Mouse (Mus musculus): Measurements from ENCODE around the gene Gm17268. TPM values are rescaled to one million over a fixed set of nuclear protein-coding genes. Genes with fewer than 3 reads are reported as not detected.

Gm17268 gene
- polyA plus RNA-seq, 1 experiment from 2014 or later, result not detected

DNA sequence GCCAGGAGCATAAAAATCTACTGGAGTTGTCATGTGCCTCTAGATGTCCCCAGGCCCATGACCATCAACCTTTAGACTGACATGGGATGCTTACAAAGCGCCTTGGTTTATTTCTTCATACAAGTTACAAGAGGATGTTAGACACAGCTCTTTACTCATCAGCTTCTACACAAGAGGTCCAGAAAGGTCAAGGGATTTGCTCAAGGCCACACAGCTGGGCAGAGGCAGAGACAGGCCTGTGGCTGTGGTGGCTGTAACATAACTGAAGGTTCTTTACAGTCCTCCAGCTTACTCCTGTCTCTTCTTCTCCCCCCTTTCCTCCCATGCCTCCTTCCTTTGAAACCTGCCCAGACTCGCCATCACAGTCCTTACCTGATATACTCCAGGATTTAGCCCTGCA is 8.2 kb downstream of the Gm17268 start:
- H3K9me3 ChIP-seq (replicated peaks), result no peaks in the 10 kb centered on the region
- no peaks in the 10 kb centered on the region for H3K27me3 ChIP-seq (replicated peaks)
- no peaks in the 10 kb centered on the region for H3K36me3 ChIP-seq
- no peak overlapping the region for H3K27ac ChIP-seq (ENCODE audit: poor library complexity, severe bottlenecking)
- WGBS, result 73% methylated on average over 2 of the region's 2 CpGs
- no peak for ATAC-seq (ENCODE audit: insufficient number of reproducible peaks, low FRiP score)
- H3K4me1 ChIP-seq (replicated peaks), result peaks cover 25% of the 10 kb centered on the region
- H3K4me2 ChIP-seq, result no peak overlapping the region
- H3K9ac ChIP-seq, result no peak overlapping the region
- H3K4me3 ChIP-seq, result no peak overlapping the region

DNA sequence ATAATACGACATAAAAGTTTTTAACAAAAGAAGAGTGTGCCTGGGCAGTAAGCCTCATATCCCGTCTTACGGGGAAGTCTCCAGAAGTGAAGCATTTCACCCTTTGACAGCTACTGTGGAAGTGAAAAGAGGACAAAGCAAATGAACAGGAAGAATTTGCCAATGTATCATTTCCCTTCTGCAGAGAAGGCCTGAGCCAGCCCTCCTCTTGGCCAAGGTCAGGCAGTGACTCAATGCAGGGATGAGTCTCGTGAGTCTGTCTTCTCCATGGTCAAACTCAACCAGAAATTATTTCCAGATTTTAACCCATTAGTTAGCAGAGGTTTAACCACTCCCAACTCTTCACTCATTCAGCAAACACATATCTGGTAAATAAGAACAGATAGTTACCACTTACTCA is 14.6 kb downstream of the Gm17268 start:
- no peak overlapping the region for H3K4me3 ChIP-seq
- H3K27me3 ChIP-seq (replicated peaks), result no peaks in the 10 kb centered on the region
- H3K4me2 ChIP-seq, result no peak overlapping the region
- 76% methylated on average over 4 of the region's 4 CpGs for WGBS
- no peak overlapping the region for H3K9ac ChIP-seq
- no peaks in the 10 kb centered on the region for H3K36me3 ChIP-seq
- peaks cover 24% of the 10 kb centered on the region for H3K4me1 ChIP-seq (replicated peaks)
- no peak overlapping the region for H3K27ac ChIP-seq (ENCODE audit: poor library complexity, severe bottlenecking)
- no peaks in the 10 kb centered on the region for H3K9me3 ChIP-seq (replicated peaks)
- ATAC-seq (ENCODE audit: insufficient number of reproducible peaks, low FRiP score), result no peak

DNA sequence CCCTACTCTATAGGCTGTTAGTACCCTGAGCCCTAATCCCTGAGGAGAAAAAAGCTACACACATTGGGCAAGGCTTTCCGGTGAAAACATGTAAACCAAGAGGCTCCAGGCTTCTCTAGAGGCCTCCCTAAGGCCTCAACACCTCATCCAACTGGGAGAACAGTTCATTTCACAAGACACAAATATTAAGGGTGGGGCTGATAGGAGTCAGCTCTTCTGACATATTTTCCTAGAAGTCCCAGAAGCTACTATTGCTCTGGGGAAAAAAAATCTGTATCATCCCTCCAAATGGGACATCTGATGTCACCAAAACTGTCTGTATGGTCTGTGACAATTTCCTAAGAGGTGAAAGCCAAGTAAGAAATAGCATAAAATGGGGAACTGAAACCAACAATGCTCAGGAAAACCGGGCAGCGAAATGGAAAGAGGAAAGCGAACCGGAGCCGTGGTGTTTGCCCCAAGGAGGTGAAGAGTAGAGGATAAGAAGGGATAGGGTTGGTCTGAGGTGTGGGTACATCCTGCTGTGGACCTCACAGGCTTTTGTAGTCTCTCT is 15.8 kb downstream of the Gm17268 start:
- Histone ChIP-seq H3K27me3 (replicated peaks) (no peaks in the 10 kb centered on the region), H3K4me3 (no peak overlapping the region), H3K36me3 (no peaks in the 10 kb centered on the region), H3K9me3 (replicated peaks) (no peaks in the 10 kb centered on the region), H3K9ac (no peak overlapping the region), H3K4me1 (replicated peaks) (peaks cover 24% of the 10 kb centered on the region), H3K4me2 (no peak overlapping the region), H3K27ac (ENCODE audit: poor library complexity, severe bottlenecking) (no peak overlapping the region)
- ATAC-seq (ENCODE audit: insufficient number of reproducible peaks, low FRiP score), result no peak
- 82% methylated on average over 6 of the region's 6 CpGs for WGBS

DNA sequence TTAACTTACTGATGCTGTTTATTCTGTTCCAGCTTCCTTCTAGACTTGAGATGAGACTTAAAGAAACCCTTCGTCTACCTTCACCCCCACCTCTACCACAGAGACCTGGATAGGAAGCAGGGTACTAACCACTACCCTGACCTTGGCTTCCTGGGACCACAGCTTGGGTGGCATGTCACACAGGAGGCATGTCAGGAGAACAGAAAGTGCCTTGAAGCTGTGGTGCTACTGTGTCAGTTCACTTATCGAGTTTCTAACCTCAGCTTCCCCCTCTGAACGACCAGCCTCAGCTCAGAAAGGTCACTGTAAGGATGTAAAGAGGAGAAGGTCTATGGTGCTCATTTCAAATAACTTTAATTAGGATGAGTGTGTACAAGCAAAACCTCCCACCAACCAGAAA is 17.0 kb downstream of the Gm17268 start:
- Histone ChIP-seq H3K4me2 (no peak overlapping the region), H3K9me3 (replicated peaks) (no peaks in the 10 kb centered on the region), H3K27ac (ENCODE audit: poor library complexity, severe bottlenecking) (no peak overlapping the region), H3K36me3 (no peaks in the 10 kb centered on the region), H3K4me3 (no peak overlapping the region), H3K4me1 (replicated peaks) (peaks cover 24% of the 10 kb centered on the region), H3K27me3 (replicated peaks) (no peaks in the 10 kb centered on the region), H3K9ac (no peak overlapping the region)
- 29% methylated on average over 3 of the region's 3 CpGs for WGBS
- ATAC-seq (ENCODE audit: insufficient number of reproducible peaks, low FRiP score), result no peak

DNA sequence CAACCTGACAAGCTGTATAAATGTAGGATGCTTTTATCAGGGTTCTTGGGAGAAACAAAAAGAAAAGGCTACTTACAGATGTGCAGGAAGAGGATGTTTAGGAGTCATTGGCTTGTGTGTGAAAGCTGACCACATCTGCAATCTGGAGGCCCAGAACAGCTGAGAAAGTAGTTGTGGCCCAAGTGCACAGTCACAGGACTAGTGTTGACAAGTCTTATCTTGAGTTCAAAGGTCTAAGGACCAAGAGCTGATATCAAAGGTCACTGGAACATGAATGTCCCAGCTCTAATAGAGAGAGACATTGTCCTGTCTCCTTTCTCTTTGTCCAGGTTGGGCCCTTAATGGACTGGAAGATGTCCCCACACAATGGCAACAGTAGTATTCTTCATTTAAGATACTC is 18.6 kb downstream of the Gm17268 start:
- H3K4me1 ChIP-seq (replicated peaks), result peaks cover 24% of the 10 kb centered on the region
- H3K9me3 ChIP-seq (replicated peaks), result no peaks in the 10 kb centered on the region
- H3K9ac ChIP-seq, result no peak overlapping the region
- no peaks in the 10 kb centered on the region for H3K36me3 ChIP-seq
- no peak for ATAC-seq (ENCODE audit: insufficient number of reproducible peaks, low FRiP score)
- H3K4me2 ChIP-seq, result no peak overlapping the region
- no peaks in the 10 kb centered on the region for H3K27me3 ChIP-seq (replicated peaks)
- H3K27ac ChIP-seq (ENCODE audit: poor library complexity, severe bottlenecking), result no peak overlapping the region
- H3K4me3 ChIP-seq, result no peak overlapping the region

DNA sequence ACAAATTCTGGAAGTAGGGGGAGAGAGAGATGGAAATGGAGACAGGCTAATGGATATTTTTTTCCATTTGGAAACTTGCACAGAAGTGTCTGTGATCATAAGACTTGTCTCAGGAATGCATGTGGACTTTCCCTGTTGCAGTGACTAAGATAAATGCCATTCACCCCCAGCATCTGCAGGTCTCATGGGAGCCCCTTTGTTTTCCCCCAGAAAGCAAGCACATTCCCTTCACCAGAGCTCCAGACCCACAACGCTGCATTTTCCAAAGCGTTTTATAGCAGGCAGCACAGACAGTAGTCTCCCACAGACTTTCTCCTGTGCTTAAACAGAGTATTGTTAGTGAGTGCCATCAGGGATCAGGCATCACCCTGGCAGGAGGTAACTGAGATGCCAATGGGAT is 19.0 kb downstream of the Gm17268 start:
- H3K4me3 ChIP-seq, result no peak overlapping the region
- no peaks in the 10 kb centered on the region for H3K9me3 ChIP-seq (replicated peaks)
- 29% methylated on average over 2 of the region's 2 CpGs for WGBS
- H3K27ac ChIP-seq (ENCODE audit: poor library complexity, severe bottlenecking), result no peak overlapping the region
- no peak overlapping the region for H3K9ac ChIP-seq
- ATAC-seq (ENCODE audit: insufficient number of reproducible peaks, low FRiP score), result no peak
- H3K27me3 ChIP-seq (replicated peaks), result no peaks in the 10 kb centered on the region
- H3K4me1 ChIP-seq (replicated peaks), result peaks cover 24% of the 10 kb centered on the region
- H3K36me3 ChIP-seq, result no peaks in the 10 kb centered on the region
- no peak overlapping the region for H3K4me2 ChIP-seq

DNA sequence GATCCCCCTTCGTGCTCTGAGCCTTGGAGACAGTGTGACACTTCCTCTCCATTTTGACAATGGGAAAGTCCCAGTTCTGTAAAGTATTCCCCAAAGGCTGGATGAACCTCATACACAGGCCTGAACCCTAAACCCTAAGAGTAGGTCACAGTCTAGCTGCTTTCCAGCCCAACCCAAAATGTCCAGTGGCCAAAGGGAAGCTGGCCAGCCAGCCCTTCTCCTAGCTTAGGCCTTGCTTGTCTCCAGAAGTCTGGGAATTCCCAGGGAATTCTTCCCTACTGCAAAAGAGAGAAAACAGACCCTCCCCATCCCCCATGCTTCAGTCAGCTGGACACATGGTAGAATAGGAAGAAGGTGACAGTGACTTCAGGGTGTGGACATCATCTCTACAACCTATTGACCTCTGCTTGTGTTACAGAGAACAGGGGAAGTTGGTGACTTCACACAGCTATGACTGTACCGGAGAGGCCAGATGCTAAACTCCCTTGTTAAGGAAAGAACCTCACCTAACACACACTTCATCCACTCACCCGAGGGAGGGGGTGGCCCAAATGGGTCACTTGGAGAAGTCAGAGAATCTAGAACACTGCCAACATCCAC is 22.1 kb downstream of the Gm17268 start:
- Histone ChIP-seq H3K9ac (no peak overlapping the region), H3K27me3 (replicated peaks) (no peaks in the 10 kb centered on the region), H3K36me3 (no peaks in the 10 kb centered on the region), H3K4me3 (no peak overlapping the region), H3K27ac (ENCODE audit: poor library complexity, severe bottlenecking) (no peak overlapping the region), H3K9me3 (replicated peaks) (no peaks in the 10 kb centered on the region), H3K4me1 (replicated peaks) (peaks cover 22% of the 10 kb centered on the region), H3K4me2 (no peak overlapping the region)
- WGBS, result 60% methylated on average over 3 of the region's 3 CpGs
- ATAC-seq (ENCODE audit: insufficient number of reproducible peaks, low FRiP score), result no peak

DNA sequence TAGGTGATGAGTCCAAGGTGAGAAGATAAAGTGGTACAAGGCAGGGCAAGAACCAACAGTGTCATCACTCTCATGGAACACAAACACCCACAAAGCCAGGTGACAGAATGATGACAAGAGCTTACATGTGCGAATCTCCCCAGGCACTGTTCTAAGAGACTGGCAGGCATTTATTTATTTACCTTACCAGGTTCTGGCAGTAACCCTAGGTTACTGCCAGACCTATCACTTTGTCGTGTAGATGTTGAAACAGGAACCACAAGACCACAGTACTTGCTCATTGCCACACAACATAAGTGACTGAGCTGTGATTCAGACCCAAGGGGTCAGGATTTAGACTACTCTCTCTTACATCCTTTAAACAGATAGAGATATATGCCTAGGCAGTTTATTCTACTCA is 23.3 kb downstream of the Gm17268 start:
- Histone ChIP-seq H3K27me3 (replicated peaks) (no peaks in the 10 kb centered on the region), H3K9me3 (replicated peaks) (no peaks in the 10 kb centered on the region), H3K4me3 (no peak overlapping the region), H3K27ac (ENCODE audit: poor library complexity, severe bottlenecking) (no peak overlapping the region), H3K9ac (no peak overlapping the region), H3K4me1 (replicated peaks) (peaks cover 10% of the 10 kb centered on the region), H3K4me2 (no peak overlapping the region), H3K36me3 (no peaks in the 10 kb centered on the region)
- WGBS, result 60% methylated on average over 2 of the region's 2 CpGs
- no peak for ATAC-seq (ENCODE audit: insufficient number of reproducible peaks, low FRiP score)

DNA sequence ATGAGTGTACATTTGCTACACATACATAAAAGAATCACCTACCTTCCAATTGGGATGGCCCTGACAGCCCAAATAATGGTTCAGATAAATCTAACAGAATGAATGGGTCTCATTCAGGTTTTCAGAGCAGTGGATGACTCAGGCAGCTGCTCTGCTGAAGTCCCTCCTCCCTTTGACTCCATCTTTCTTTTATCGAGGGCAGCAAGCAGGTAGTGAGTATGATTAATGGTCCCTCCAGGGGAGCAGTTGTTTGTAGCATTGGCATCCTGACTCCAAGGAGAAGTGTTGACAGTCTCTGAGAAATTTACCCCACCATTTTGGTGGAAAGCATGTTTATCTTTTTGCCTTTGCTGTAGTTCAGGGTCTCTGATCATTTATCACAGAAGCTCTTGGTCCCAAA is 24.6 kb downstream of the Gm17268 start:
- no peak for ATAC-seq (ENCODE audit: insufficient number of reproducible peaks, low FRiP score)
- no peak overlapping the region for H3K27ac ChIP-seq (ENCODE audit: poor library complexity, severe bottlenecking)
- no peaks in the 10 kb centered on the region for H3K27me3 ChIP-seq (replicated peaks)
- no peaks in the 10 kb centered on the region for H3K36me3 ChIP-seq
- H3K4me2 ChIP-seq, result no peak overlapping the region
- H3K9ac ChIP-seq, result no peak overlapping the region
- no peak overlapping the region for H3K4me3 ChIP-seq
- no peaks in the 10 kb centered on the region for H3K9me3 ChIP-seq (replicated peaks)
- no peaks in the 10 kb centered on the region for H3K4me1 ChIP-seq (replicated peaks)
- WGBS, result 42% methylated on average over 1 of the region's 1 CpGs

DNA sequence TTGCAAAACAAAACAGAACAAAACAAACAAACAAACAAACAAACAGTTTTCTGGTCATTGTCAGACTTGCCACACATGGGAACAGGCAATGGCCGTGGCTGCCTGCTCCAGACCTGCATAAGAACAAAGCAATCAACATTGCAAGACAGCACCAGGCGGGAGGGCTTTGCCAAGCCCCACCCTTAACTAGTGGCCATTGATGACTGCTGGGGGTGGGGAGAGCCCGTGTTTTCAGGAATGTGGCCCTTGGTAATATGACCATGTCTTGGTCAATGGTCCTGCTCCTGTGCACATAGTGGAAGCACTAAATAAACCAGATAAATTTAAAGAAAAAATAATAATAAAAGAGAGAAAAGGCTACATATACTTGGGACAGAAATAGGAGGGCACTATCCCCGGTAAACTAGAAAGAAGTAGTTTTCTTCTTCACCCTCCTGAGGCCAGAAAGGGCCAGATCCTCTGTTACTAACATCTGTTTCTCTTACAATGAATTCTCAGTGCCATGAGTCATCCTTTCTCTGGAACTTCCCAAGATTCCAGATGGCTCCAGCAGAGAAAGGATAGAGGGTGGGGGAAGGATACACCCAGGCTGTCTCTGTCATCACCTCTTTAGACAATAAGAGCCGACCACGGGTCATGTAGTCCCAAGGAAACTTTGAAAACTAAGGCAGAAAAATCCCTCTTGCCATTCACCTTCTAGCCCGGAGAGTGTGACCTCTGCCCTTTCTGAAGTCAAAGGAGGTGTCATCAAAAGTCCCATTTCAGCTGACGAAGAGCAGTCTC is 26.8 kb downstream of the Gm17268 start:
- H3K9ac ChIP-seq, result no peak overlapping the region
- H3K4me3 ChIP-seq, result no peak overlapping the region
- peaks cover 5% of the 10 kb centered on the region; the same call in 1 of the 2 replicates for H3K27me3 ChIP-seq (replicated peaks)
- no peak; the same call in 1 of the 2 replicates for ATAC-seq (ENCODE audit: insufficient number of reproducible peaks, low FRiP score)
- H3K9me3 ChIP-seq (replicated peaks), result no peaks in the 10 kb centered on the region
- H3K4me2 ChIP-seq, result no peak overlapping the region
- WGBS, result 48% methylated on average over 8 of the region's 8 CpGs
- no peak overlapping the region for H3K27ac ChIP-seq (ENCODE audit: poor library complexity, severe bottlenecking)
- no peaks in the 10 kb centered on the region for H3K36me3 ChIP-seq
- H3K4me1 ChIP-seq (replicated peaks), result 0 out of 2 replicates have a peak, but pooled peaks cover 3% of the 10 kb centered on the region

DNA sequence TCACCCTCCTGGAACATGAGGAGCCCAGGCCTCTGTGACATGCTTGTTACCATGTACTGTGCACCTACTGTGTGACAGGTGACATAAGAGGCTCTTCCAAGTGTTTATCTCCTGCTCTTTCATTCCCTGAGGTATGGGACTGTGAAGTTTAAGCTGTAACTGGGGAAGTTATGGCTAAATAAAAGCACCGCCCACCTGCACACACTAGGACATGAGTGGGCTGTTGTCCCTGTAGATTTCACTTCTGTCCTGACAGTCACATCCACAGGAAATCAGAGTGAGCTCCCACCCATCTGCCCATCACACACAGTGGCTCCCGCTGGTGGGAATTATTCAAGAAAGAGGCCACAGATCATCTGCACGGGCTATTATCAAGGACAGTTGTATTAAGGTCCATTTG is 28.2 kb downstream of the Gm17268 start:
- Histone ChIP-seq H3K4me3 (no peak overlapping the region), H3K9me3 (replicated peaks) (no peaks in the 10 kb centered on the region), H3K4me1 (replicated peaks) (0 out of 2 replicates have a peak, but pooled peaks cover 5% of the 10 kb centered on the region), H3K27ac (ENCODE audit: poor library complexity, severe bottlenecking) (no peak overlapping the region), H3K9ac (no peak overlapping the region), H3K4me2 (no peak overlapping the region), H3K27me3 (replicated peaks) (peaks cover 5% of the 10 kb centered on the region; the same call in 1 of the 2 replicates), H3K36me3 (no peaks in the 10 kb centered on the region)
- ATAC-seq (ENCODE audit: insufficient number of reproducible peaks, low FRiP score), result no peak
- 84% methylated on average over 3 of the region's 3 CpGs for WGBS

Measured in heart, embryonic 12.5 days (tissue).